Mouse (Mus musculus): ENCODE results near the gene Acsm2.

The Acsm2 gene

DNA sequence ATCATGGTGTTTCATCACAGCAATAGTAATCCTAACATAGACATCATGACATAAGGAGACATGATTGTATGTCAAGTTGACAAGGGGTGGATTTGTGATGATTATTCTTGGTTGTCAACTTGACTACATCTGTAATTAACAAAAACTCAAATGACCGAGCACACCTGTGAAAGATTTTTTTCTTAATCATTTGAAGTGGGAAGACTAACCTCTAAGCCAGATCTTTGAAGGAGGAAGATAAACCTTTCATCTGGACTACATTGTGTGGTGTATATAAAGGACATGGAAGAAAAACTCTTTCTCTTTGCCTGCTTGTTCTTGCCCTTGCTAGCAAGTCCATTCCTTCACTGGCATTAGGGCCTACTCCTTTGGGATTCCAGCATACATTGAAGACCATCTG is at the start of gene Acsm2:
TSS of gene Acsm2 (plus strand) at position 301 of the 400 bp plus-strand sequence.
- ATAC-seq (ENCODE audit: low TSS enrichment), result no peak

DNA sequence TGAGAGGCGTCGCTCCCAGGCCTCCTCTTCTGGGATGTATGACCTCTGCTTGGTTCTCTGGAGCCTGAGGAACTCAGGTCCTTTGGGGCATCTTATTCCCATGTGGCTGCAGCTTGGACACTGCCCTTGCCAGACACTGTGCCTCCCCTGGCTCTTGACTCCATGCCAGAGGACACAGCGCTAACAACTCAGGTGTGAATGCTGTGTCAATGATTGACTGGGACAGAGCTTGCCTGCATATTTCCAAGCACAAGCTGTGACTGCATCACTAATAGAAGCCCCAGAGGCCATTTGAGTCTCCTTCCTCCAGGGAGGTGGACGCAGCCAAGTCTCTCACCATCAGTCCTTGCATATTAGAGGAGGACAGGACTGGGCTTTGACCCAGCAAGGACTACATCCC is 43.0 kb upstream of the Acsm2 start:
- no peak for ATAC-seq (ENCODE audit: low TSS enrichment)

DNA sequence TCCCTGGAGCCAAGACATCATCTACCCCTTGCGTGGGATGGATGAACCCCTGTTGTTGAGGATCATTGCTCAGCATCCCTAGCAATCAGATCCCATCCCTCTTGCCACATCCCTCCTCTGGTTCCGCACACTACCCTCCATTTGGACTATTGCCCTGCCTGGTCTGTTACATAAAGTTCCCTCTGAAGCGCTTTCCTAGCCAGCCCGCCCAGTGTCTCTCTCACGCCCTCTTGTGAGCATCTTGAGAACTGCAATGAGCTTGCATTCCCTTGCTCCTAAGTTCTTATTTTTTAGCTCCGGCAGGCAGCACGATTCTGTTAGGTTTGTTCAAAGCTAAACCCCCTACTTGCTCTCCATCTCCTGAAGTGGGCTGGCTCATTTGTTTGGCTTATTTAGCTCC is 41.1 kb upstream of the Acsm2 start:
- ATAC-seq (ENCODE audit: low TSS enrichment), result peak; percentile 80

DNA sequence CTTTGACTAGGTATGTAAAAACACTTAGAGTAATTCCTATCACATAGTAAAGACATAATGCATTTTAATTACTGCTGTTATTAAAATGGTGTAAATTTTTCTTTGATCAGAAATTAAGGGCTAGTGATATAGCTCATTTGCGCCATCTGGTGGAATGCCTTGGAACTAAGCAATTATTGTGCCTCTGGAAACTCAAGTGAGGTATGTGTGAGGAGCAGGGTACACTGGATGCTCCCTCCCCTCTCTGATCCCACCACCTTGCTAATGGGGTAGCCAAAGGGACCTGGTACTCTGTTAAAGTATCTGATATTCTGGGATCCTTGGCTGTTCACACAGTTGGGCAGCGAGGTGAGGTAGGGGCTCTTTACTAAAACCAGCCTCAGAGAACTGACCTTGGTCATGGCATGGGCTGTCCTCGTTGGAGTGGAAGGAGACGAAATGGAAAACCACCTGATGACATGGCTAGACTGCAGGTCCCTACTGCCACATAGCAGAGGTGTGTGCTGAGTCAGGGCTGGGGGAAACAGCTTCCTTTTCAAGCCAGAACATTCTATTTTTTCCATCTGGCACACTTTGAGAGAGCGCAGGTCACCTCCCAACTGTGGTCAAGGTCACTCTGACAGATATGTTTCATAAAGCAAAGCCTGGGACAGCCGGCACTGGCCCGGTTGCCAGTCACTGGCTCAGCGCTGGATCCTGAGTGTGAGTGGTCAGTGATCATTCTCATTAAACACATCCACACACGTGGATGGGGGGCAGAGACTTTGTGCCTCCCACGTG is 38.5 kb upstream of the Acsm2 start:
- no peak for ATAC-seq (ENCODE audit: low TSS enrichment)

DNA sequence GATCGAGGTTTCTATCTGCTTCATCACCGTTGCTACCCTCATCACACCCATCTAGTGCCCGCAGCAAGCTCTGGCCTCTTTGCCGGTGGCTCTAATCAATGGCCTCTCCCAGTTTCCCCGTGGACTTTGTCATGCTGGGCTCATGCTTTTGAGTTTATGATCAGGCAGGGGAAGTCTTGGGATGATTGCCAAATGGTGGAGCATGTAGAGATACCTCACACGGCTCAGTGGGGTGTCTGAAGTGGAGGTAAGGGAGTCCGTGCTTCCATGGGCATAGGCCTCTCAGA is 37.9 kb upstream of the Acsm2 start:
- no peak for ATAC-seq (ENCODE audit: low TSS enrichment)

DNA sequence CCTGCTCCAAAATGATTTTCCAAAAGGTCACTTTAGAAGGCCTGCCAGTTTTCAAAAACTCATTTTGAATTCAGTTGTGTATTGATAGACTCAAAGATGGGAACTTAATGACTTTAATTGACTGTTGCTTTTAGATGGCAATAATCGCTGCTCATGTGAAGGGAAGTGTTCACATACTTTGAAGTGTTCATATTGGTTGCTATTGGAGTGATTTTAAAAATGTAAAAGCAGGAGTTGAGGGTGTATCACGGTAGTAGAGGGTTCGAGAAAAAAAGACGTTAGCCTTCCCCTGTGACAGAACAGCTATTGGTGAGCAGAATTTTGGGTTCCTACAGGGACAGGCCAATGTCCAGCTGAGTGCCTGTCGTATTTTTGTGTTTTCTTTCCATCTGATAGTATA is 35.0 kb upstream of the Acsm2 start, which contains the start of gene Acsm5:
TSS of gene Acsm5 (plus strand) at position 301 of the 400 bp plus-strand sequence.
- no peak for ATAC-seq (ENCODE audit: low TSS enrichment)

DNA sequence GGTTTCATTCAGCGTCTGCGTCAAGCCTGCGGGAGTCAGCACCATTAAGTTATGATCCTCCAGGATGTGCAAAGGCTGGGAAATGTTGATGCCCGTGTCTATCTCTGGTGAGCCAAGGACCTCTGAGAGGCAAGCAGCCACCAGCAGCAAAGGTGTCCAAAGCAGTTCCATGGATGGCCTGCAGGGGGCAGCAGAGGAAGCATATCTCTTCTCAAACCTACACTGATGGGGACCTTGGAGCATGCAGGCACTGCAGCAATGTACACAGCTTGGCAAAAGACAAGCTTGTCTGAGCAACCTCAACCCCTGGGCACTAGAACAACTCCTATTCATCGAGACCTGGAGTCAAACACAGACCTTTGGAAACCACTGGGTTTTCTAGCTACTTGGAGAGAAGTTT is 34.5 kb upstream of the Acsm2 start:
- ATAC-seq (ENCODE audit: low TSS enrichment), result peak; percentile 87

DNA sequence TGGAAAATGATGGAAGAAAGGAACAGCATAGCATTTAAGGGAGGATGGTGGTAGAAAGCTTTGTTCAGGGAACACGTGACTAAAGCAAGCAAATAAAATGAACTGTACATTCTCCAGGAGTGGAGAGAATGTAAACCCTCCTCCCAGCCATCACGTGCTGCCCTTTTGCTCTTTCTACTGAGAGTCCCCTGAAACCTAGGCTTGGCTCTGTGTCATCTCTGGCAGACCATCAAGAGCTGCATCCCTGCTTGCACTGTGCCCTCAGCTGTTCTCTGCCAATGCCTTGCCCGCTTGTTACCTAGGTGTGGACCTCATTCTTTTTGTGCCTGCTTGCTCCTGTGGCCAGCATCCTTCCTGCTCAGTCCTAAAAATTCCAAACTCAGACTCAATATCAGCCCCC is 32.3 kb upstream of the Acsm2 start:
- ATAC-seq (ENCODE audit: low TSS enrichment), result no peak

DNA sequence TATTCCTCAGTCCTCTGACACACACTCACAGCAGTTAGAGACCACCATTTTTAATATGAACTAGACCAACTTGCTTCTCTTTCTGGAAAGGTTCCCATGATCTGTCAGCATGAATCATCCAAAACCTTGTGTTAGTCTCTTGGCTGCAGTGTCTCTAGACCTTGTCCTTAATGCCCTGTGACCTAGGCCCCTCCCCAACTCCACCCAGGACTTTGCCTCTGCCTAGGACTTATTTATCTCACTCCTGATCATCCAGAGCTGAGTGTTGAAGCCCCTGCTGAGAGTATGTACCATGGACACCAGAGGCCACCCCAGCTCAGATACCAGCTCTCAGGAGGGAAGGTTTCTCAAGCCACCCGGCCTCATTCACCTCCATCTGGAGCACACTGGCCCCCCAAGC is 31.8 kb upstream of the Acsm2 start:
- no peak for ATAC-seq (ENCODE audit: low TSS enrichment)

DNA sequence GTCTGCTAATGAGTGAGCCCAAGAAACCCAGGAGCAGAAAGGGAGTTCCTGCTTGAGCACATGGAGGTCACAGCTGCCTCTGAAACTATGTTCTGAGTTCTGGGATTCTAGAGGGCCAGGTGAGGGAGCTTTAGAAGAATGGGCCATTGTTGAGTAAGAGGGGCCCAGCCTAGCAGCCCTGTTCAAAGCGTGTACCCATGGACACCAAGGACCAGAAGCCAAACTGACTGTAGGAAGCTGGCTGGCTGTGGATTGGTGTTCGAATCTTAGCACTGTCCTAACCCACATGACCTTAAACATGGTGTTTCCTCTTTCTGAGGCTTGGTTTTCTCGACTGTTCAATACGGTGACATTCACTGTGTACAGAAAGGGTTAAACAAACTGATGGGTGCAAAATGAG is 30.8 kb upstream of the Acsm2 start, which contains the start of gene Pdilt:
TSS of gene Pdilt (minus strand) at position 101 of the 400 bp plus-strand sequence.
- no peak for ATAC-seq (ENCODE audit: low TSS enrichment)

DNA sequence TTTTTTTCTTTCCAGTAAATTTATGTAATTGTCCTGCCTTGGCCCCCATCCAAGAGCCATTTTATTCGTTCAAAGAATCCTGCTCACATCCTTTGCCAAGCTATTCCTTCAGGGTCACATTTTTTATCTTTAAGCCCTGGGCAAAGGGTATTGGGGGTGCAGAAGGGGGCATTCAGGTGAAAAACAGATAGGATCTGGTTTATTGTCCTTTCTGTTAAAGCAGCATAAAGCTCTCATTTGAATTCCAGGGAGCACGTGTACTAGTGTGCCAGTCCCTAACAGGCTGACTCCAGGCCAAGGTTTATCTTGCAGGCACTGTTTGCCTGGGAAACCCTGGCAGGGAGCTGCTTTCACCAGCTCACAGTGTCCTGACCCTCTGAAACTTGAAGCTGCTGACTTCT is 28.3 kb upstream of the Acsm2 start:
- no peak for ATAC-seq (ENCODE audit: low TSS enrichment)

DNA sequence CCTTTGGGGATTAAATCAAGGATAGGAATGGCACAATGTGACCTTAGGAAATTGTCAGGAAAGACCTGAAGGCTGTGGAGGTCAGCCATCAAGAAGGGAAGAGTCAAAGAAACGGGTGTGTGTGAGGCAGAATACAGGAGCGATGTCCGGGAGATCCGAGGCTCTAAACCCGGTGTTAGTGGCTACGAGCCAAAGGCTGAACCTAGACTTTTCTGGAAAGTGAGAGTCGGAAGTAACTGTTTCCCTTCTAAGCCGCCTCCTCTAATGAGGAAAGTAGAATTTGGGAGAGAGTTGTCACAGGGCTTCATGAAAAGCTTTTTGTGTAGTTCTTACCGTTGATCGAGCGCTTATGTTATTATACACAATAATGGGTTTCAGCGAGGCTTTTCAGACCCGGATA is 27.7 kb upstream of the Acsm2 start:
- no peak for ATAC-seq (ENCODE audit: low TSS enrichment)

DNA sequence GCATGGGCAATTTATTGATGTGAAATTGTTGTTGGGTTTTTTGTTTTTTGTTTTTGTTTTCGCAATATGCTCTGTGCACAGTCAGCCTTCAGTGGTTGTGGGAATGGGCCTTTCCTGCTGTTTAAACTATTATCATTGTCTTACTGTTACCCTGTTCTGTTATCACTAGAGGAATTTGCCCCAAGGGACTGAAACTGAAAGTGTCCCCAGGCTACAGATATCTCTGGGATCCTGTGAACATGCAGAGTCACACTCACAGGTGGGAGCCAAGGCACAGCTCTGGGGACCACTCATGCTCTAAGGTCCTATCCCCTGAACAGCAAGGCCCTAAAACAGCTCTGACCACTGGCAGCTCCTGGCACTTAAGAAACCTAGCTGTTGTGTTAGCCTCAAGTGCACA is 27.0 kb upstream of the Acsm2 start:
- no peak for ATAC-seq (ENCODE audit: low TSS enrichment)

DNA sequence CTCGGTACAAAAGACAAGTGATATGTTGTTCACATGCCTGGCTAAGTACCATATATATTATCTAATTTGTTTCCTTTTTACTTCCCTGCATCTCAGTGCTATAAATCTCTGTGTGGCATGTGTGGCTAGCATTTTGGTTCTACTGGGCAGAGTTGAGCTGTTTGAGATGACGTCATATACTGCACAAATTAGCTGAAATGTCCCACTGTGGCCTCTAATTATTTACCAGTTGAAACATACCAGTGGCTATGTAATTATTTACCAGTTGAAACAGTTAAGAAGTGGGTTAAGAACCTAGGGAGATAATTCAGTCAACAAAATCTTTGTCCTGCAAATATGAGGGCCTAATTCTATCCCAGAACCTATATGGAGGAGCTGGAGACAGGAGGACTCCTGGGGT is 26.6 kb upstream of the Acsm2 start:
- no peak for ATAC-seq (ENCODE audit: low TSS enrichment)

DNA sequence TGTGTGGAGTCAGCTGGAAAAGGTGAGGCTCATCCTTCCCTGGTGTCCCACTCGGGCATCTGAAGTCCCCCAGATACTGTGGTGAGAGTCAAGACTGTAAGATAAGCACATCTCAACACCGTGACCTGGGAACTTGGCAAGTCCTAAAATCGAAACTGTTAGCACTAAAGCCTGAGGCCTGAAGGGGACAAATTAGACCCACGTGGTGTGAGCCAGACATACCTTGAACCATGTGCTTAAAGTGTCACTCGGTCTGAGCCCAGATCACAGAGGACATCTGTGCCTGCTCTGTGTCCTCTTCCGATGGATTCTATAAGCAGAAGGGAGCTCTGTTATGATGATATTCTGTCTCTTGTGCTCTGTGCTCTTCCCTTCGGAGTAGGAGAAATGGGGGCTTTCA is 25.5 kb upstream of the Acsm2 start:
- no peak for ATAC-seq (ENCODE audit: low TSS enrichment)

DNA sequence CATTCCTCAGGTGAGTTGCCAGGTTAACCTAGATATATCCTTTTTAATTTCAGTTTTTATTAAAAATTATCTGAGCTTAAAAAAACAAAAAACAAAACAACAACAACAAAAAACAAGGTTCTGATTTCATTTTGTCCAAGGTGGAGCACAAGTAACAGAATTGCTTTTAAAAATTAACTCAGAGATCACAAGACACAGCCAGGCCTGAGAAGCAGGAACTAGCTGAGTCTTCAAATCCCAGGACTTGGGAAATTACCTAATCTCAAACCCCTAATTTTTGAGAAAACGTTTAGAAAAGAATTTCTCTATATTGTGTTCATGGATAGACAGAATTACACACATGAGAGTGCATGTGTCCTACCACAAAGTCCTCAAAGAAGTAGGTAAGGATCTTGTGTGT is 21.2 kb upstream of the Acsm2 start:
- ATAC-seq (ENCODE audit: low TSS enrichment), result no peak

DNA sequence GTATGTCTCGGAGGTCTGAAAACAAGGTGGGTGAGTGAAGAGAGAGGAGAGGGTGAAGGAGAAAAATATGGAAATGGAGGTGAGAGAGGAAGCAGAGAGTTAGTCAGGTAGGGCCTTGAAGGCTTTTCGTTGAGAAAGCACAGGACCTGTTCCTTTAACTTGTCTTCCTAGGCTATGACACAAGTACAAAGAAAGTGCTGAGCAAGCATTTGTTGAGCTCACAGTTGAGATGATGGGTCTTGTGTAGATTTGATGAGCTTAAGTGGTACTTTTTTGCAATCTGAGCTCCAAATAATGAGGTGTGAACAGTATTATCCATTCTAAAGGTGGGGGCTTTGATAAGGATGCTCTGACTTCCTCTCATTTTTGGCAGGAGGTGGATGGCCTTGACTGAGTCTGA is 19.8 kb upstream of the Acsm2 start:
- no peak for ATAC-seq (ENCODE audit: low TSS enrichment)

DNA sequence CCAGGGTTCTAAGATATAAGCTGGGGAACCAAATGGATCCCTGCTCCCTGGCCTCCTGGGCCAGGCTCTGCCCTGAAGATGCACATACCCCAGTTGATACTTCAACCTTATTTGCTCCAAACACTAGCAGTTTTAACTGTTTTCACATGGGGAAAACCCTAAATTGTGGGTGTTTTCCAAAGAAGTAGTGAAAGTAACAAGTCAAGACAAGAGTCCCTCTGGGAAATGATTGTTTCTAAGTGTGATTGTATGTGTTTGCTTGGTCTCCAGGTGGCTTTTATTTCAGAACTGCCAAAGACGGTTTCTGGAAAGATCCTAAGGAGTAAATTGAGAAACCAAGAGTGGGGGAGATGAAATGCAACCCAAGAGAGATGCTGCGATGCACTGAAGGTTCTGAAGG is 11.7 kb upstream of the Acsm2 start:
- ATAC-seq (ENCODE audit: low TSS enrichment), result no peak

DNA sequence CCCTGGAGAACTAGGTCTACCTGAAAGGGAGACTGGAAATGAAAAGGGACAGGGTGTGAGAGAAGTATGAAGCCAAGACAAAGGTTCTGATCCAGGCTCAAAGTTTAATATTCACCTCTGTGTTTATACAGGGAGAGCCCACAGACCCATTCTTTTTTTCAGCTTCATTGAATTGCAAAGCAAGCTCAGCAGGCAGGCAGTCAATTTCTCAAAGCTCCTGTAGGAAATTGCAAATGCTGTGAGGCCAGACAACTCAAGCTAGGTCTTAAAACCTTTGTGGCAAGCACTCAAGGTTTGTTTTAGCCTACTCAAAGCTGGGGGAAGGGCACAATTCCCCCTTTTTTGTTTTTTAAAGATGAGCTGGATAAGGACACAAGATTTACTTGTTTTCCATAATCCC is 8.6 kb upstream of the Acsm2 start:
- ATAC-seq (ENCODE audit: low TSS enrichment), result no peak

DNA sequence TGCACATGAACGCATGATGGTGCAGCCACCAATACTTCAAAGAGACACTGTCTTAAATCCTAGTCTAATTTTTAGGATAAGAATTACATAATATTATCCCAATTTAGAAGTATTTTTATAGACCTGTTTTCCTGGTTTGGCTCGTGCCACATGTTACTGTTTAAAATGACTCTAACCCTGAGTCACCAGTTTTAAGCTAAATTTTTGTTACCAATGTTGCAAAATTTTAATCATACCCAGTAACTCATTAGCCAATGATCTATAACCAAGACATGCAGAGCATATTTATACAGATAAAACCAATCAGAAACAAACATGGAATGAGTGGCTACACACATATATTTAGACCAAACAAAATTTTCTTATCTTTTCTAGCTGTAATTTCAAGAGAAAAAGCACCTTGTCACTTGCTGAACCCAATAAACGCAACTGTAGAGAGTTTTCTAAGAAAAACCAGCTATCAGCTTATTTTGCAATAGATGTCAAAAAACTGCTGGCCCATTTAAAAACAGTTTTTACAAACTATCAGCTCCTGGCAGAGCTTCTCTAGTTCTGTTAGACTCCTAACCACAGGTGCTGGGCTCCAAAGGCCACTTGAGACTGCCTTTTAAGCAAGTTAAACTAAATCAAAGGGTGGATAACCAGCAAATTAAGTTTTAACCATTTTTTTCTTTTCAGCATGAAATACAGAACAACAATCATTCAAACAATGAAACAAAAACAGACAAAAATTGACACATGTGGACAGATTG is 3.5 kb upstream of the Acsm2 start:
- ATAC-seq (ENCODE audit: low TSS enrichment), result no peak

DNA sequence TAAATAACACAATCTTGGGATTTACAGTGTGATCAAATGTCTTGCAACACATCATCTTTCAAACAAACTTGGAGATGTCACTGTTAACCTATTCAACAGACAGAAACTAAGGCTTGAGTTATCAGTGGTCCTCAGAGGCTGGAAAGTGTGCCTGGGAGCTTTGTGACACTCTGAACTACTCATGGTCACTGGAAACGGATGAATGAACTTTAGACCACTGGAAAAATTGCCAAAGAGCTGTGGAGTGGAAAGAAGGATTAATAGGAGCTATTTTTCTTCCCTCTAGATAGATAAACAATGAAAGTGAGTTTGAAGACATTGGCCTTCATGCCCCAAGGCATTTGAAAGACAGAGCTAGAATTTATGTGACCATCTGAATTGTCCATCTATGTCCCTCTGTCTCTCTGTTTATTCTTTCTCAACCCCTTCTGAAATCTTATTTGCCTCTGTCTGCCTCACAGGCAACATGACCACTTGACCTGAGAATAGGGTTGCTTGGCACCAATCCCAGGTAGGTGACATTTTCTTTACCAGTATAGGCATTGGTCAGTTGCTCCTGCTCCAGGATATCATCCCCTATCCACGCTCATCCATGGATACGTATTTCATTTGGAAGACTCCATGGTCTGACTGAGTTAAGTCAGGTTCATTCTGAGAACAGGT is 5.8 kb downstream of the Acsm2 start:
- no peak for ATAC-seq (ENCODE audit: low TSS enrichment)

DNA sequence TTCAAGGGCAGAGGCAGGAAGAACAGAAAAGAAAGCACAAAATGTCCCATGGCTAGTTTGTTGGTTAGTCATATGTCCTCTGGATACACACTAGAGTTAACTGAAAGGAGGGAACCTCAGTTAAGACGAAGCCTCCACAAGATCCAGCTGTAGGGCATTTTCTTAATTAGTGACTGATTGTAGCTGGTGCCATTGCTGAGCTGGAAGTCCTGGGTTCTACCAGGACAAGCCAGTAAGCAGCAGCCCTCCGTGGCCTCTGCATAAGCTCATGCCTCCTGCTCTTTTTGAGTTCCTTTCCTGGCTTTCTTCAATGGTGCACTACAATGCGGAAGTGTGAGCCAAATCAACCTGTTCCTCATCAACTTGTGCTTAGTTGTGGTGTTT is 6.3 kb downstream of the Acsm2 start:
- ATAC-seq (ENCODE audit: low TSS enrichment), result no peak

DNA sequence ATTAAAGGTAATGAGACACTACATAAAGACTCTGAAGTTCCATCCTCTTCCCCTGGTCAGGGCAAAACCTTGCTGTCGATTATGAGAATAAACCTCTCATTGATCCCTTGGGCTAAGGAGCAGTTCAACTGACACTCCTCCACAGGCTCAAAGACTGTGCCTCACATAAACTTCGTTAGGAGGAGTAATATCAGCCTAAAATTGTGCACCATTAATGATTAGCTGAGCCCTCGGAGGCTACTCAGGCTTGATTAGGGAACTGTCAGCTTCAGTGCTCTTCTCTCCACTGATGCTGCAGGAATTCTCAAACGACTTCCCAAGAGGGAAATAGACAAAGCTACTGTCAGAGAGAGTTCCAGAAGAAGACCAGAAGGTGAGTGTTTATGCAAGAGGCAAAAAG is 7.3 kb downstream of the Acsm2 start:
- no peak for ATAC-seq (ENCODE audit: low TSS enrichment)
